Mouse (Mus musculus): Measurements from ENCODE around the gene Cbx6. TPM values are rescaled to one million over a fixed set of nuclear protein-coding genes. Genes with fewer than 3 reads are reported as not detected.

Cbx6 gene
- total RNA-seq (2021), result 100 to 1,000 TPM; 271 to 289 TPM

- intact Hi-C loops (cut with DNase I), result loop anchor here (10.0 kb wide), 1 partner anchor 240 kb away; no protein-coding TSS in a partner anchor
Measured at GRCm38 (mm10) chr15:79834130-79834880, at the start of gene Cbx6, which contains the start of gene Npcd. TSS of gene Cbx6 (minus strand) at chr15:79834688. TSS of gene Npcd (minus strand) at chr15:79834237.

GRCm38 (mm10) chr15:79883352-79883822 lies 48.9 kb upstream of the Cbx6 start:
- DNase-seq (ENCODE audit: extremely low spot score in 1 of 2, low spot score in 2 of 2), result peak; percentile 90 to 97
- intact Hi-C loops (cut with DNase I), result loop anchor here (2.0 kb wide), 1 partner anchor 51 kb away; no protein-coding TSS in a partner anchor

More at GRCm38 (mm10) chr15:79834130-79834880, at the start of gene Cbx6, which contains the start of gene Npcd:
- DNase-seq (ENCODE audit: extremely low spot score in 1 of 2, low spot score in 2 of 2), result peak; percentile 96 to 99

GRCm38 (mm10) chr15:79882623-79883267 lies 48.3 kb upstream of the Cbx6 start:
- intact Hi-C loops (cut with DNase I), result loop anchor here (2.0 kb wide), 1 partner anchor 50 kb away; no protein-coding TSS in a partner anchor
- DNase-seq (ENCODE audit: extremely low spot score in 1 of 2, low spot score in 2 of 2), result peak; percentile 72 to 82

- DNase-seq (ENCODE audit: extremely low spot score in 1 of 2, low spot score in 2 of 2), result peak in 1 of 2 experiments; percentile 31
- intact Hi-C loops (cut with DNase I), result no loop called here
Measured at GRCm38 (mm10) chr15:79880477-79880876, 46.0 kb upstream of the Cbx6 start.

DNA sequence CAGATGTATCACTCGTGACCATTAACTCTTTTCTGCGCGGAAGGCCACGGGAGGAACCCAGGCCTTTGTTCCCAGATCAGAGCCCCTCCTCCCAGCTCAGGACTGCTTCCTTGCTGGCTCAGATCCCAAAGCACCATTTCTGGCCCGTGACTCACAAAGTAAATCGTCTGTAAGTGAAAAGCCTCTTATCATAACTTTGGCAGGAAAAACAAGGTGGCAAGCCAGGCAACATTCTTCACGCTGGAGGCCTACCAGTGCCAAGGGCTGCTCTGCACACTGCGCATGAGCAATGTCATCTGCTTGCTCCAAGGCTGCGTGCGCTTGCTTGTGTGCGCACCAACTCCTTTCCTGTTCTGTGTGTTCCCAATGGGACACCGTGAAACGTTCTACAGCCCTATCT lies 44.8 kb upstream of the Cbx6 start:
- peak; percentile 77 to 88 for DNase-seq (ENCODE audit: extremely low spot score in 1 of 2, low spot score in 2 of 2)

GRCm38 (mm10) chr15:79878725-79879136 lies 44.2 kb upstream of the Cbx6 start:
- DNase-seq (ENCODE audit: extremely low spot score in 1 of 2, low spot score in 2 of 2), result peak in 1 of 2 experiments; percentile 50
- intact Hi-C loops (cut with DNase I), result no loop called here

More for the DNA sequence above, 44.8 kb upstream of the Cbx6 start:
- intact Hi-C loops (cut with DNase I), result no loop called here

- no peak for DNase-seq (ENCODE audit: extremely low spot score in 1 of 2, low spot score in 2 of 2)
- intact Hi-C loops (cut with DNase I), result no loop called here
Measured at GRCm38 (mm10) chr15:79875261-79875995, 40.9 kb upstream of the Cbx6 start.

GRCm38 (mm10) chr15:79873995-79874394 lies 39.5 kb upstream of the Cbx6 start:
- intact Hi-C loops (cut with DNase I), result no loop called here

DNA sequence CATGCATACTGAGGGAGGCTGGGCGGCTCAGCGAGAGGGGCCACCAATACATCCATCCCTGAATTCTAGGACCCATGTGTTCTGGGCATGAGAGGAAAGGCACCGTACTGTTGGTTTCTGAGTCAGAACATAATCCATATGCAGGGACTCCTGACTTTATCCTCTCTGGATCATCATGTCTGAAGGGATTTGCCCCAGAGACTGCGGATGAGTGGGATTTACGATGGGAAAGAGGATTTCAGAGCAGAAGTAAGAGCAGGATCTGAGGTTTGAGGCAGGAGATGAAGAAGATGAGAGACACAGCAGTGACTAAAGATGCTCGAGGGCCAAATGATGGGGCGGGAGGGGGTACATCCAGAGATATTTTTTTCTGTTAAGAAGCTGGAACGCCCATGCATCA lies 39.1 kb upstream of the Cbx6 start:
- intact Hi-C loops (cut with DNase I), result no loop called here
- DNase-seq (ENCODE audit: extremely low spot score in 1 of 2, low spot score in 2 of 2), result no peak

More at GRCm38 (mm10) chr15:79873995-79874394, 39.5 kb upstream of the Cbx6 start:
- no peak for DNase-seq (ENCODE audit: extremely low spot score in 1 of 2, low spot score in 2 of 2)

GRCm38 (mm10) chr15:79867260-79868002 lies 32.9 kb upstream of the Cbx6 start:
- DNase-seq (ENCODE audit: extremely low spot score in 1 of 2, low spot score in 2 of 2), result no peak
- intact Hi-C loops (cut with DNase I), result no loop called here

- DNase-seq (ENCODE audit: extremely low spot score in 1 of 2, low spot score in 2 of 2), result no peak
- intact Hi-C loops (cut with DNase I), result no loop called here
Measured at GRCm38 (mm10) chr15:79859821-79860220, 25.3 kb upstream of the Cbx6 start.

GRCm38 (mm10) chr15:79858979-79859378 lies 24.5 kb upstream of the Cbx6 start:
- intact Hi-C loops (cut with DNase I), result no loop called here
- no peak for DNase-seq (ENCODE audit: extremely low spot score in 1 of 2, low spot score in 2 of 2)

- intact Hi-C loops (cut with DNase I), result no loop called here
Measured at GRCm38 (mm10) chr15:79850143-79850542, 15.7 kb upstream of the Cbx6 start.

GRCm38 (mm10) chr15:79847100-79847499 lies 12.6 kb upstream of the Cbx6 start:
- peak in 1 of 2 experiments; percentile 56 for DNase-seq (ENCODE audit: extremely low spot score in 1 of 2, low spot score in 2 of 2)
- intact Hi-C loops (cut with DNase I), result no loop called here

More at GRCm38 (mm10) chr15:79850143-79850542, 15.7 kb upstream of the Cbx6 start:
- DNase-seq (ENCODE audit: extremely low spot score in 1 of 2, low spot score in 2 of 2), result no peak

- intact Hi-C loops (cut with DNase I), result no loop called here
- DNase-seq (ENCODE audit: extremely low spot score in 1 of 2, low spot score in 2 of 2), result no peak
Measured at GRCm38 (mm10) chr15:79845986-79846385, 11.5 kb upstream of the Cbx6 start.

DNA sequence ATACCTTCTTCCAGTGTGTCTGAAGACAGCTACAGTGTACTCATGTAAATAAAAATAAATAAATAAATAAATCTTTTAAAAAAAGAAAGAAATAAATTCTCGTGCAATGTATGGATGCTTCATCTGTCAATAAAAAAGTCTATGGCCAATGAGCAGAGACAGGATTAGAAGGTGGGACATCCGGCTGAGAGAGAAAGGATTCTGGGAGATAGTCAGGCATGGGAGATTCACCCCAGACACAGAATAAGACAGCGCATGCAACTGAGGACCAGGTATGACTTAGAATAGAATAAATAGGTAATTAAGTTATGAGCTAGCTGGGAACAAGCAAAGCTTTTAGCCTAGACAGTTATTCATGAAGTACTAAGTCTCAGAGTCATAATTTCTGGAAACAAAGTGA lies 8.5 kb upstream of the Cbx6 start:
- intact Hi-C loops (cut with DNase I), result no loop called here
- no peak for DNase-seq (ENCODE audit: extremely low spot score in 1 of 2, low spot score in 2 of 2)

GRCm38 (mm10) chr15:79840281-79840680 lies 5.8 kb upstream of the Cbx6 start:
- DNase-seq (ENCODE audit: extremely low spot score in 1 of 2, low spot score in 2 of 2), result no peak
- intact Hi-C loops (cut with DNase I), result no loop called here

GRCm38 (mm10) chr15:79834881-79835260 lies 383 bp upstream of the Cbx6 start:
- intact Hi-C loops (cut with DNase I), result loop anchor here (10.0 kb wide), 1 partner anchor 240 kb away; no protein-coding TSS in a partner anchor
- no peak for DNase-seq (ENCODE audit: extremely low spot score in 1 of 2, low spot score in 2 of 2)
